Mouse (Mus musculus): ENCODE data around the gene Slc46a2.

GRCm38 (mm10) chr4:59873240-59873639, 41.6 kb downstream of the Slc46a2 start:
- no peak for TF ChIP-seq CTCF (IDR thresholded peaks at IDR 0.05; ENCODE audit: insufficient read depth, low read length)
- TF ChIP-seq POLR2A (IDR thresholded peaks at IDR 0.05; ENCODE audit: borderline replicate concordance, extremely low read depth, low read depth, low read length), result no peak

Data from lung, adult 2 months (tissue).